Mouse (Mus musculus): Measurements from ENCODE around the gene Rasgef1b. TPM values are rescaled to one million over a fixed set of nuclear protein-coding genes. Genes with fewer than 3 reads are reported as not detected.

Gene Rasgef1b
- total RNA-seq, 2 experiments from 2014 or later = 0.46 to 3.2 TPM

GRCm38 (mm10) chr5:99388131-99388530, 340.7 kb downstream of the Rasgef1b start:
- ATAC-seq (replicated peaks; ENCODE audit: low FRiP score, low TSS enrichment, poor library complexity, severe bottlenecking) = no peak

DNA sequence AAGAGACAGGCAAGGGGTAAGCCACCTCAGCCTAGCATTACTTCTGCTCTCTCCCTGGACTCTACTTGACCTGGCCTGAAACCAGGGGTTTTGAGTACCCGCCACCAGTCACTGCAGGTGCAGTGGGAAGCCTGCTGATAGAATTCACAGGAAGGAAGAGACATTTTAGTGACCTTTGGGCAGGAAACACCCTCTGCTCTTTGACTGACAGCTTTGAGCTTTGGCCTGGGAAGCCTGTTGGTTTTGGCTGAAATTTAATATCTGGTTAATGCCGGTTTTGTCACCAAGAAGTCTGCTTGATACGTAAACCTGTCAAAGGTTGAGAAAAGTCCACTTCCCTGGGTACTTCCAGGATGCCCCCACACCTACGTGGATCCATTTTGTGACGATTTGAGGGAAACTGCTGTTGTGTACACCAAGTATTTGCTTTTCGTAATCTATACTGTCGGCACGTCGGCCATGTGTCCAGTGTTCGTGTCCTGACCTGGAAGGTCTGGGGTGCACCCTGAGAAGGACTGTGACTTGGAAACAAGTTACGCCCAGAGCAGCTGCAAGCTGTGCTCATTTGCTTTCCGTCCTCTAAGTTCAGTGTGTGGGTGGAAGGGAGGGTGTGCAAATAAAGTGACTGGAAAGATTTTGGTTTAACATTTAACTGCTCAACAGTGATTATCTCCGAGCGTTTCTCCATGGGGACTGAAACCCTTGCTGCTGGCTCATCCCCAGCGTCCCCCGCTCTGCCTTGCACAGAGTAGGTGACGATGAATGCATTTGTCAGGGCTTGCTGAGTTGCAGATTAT, 341.5 kb downstream of the Rasgef1b start:
- ATAC-seq (replicated peaks; ENCODE audit: low FRiP score, low TSS enrichment, poor library complexity, severe bottlenecking) = no peak

GRCm38 (mm10) chr5:99386246-99386845, 342.5 kb downstream of the Rasgef1b start:
- no peak for ATAC-seq (replicated peaks; ENCODE audit: low FRiP score, low TSS enrichment, poor library complexity, severe bottlenecking)

- ATAC-seq (replicated peaks; ENCODE audit: low FRiP score, low TSS enrichment, poor library complexity, severe bottlenecking) = no peak
Measured at GRCm38 (mm10) chr5:99385737-99386136, 343.1 kb downstream of the Rasgef1b start.

- no peak for ATAC-seq (replicated peaks; ENCODE audit: low FRiP score, low TSS enrichment, poor library complexity, severe bottlenecking)
Measured at GRCm38 (mm10) chr5:99385090-99385489, 343.8 kb downstream of the Rasgef1b start.

DNA sequence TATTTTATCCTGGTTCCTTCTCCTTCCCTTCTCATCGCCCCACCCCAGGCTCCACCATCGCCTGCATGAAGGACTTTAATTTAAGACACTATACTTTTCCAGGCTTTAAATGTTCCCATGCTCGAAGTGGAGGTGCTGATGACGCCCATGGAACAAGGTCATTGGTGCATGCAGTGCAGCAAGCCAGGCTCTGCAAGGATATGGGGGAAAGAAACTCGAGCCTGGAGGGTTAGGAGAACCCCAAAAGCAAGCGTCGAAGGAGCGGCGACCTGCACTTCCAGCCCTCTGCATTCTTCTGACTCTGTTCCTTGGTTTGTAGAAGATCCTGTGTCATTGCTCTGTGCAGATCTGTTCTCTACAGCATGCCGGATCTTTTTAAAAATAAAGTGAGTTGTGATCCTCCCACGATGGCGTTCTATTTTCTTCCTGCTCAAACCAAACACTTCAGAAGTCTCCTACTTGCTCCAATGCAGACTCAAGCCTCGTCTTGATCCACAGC, 345.0 kb downstream of the Rasgef1b start:
- no peak for ATAC-seq (replicated peaks; ENCODE audit: low FRiP score, low TSS enrichment, poor library complexity, severe bottlenecking)

GRCm38 (mm10) chr5:99382786-99383185, 346.1 kb downstream of the Rasgef1b start:
- no peak for ATAC-seq (replicated peaks; ENCODE audit: low FRiP score, low TSS enrichment, poor library complexity, severe bottlenecking)

GRCm38 (mm10) chr5:99381639-99382038, 347.2 kb downstream of the Rasgef1b start:
- ATAC-seq (replicated peaks; ENCODE audit: low FRiP score, low TSS enrichment, poor library complexity, severe bottlenecking) = no peak

DNA sequence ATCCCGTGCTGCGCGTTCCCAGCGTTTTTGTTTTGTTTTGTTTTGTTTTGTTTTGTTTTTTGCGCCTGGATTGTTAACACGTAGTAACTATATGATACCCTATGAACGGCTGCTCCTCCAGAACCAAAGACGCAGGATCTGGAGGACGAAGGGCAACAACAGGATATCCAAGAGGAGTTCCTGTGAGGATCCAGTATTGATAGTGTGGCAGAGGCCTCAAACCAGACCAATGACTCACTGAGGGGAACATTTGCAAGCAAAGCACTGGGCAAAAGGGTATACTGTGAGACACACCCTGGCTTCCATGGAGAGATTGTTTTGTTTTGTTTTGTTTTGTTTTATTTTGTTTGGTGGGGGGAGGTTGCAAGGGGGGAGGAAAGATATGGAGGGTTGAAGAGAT, 348.0 kb downstream of the Rasgef1b start:
- no peak for ATAC-seq (replicated peaks; ENCODE audit: low FRiP score, low TSS enrichment, poor library complexity, severe bottlenecking)

GRCm38 (mm10) chr5:99380166-99380565, 348.7 kb downstream of the Rasgef1b start:
- ATAC-seq (replicated peaks; ENCODE audit: low FRiP score, low TSS enrichment, poor library complexity, severe bottlenecking) = no peak

DNA sequence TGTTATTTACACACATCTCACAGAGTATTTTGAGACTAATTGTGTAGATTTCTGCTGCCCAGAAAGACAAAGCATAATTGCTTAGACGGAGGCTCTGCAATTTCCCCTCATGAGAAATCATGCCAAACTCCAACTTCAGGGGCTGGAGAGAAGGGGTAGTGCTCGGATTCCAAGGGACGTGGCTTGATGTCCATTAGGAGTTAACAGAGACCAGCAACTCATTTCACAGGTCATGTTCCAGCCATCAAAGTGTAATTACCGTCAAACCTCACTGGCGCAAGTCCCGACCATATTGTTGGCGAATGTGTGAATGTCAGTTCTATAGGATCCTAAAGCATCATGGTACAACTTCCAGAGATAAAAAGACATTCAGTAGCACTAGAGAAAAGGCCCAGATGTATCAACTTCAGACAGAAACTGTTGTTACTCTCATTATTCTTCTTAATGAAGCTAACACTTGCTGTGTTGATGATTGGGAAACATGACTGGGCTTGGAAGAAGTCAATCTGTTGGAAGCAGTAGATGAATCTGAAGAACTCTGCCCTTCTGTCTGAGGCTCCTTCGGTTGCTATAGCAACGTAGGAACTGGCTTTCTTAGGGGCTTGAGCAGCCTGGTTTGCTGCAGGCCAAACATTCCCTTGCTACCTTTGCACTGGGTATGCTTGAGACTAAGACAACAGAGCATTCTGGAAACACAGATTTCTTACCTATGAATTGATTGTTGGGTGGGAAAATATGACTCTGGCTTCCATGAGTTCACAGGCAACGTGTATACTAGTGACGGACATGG, 350.2 kb downstream of the Rasgef1b start:
- no peak for ATAC-seq (replicated peaks; ENCODE audit: low FRiP score, low TSS enrichment, poor library complexity, severe bottlenecking)

DNA sequence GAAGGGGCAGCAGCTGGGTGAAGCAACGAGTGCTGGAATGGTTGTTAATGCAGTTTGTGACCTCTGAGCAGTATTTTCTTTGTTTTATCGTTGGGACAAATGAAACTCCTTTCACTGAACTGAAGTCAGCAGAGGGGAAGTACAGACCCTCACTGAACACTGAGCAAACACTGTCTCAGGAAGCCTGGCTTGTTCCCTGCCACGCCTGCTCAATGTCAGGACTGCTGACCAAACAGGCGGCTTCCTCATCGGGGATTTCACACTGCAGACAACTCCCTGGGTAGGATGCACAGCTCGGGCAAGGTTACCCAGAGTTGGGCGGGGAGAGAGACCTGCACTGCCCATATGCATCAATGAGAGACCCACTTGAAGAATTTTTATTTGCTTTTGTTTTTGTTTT, 353.1 kb downstream of the Rasgef1b start:
- no peak for ATAC-seq (replicated peaks; ENCODE audit: low FRiP score, low TSS enrichment, poor library complexity, severe bottlenecking)

DNA sequence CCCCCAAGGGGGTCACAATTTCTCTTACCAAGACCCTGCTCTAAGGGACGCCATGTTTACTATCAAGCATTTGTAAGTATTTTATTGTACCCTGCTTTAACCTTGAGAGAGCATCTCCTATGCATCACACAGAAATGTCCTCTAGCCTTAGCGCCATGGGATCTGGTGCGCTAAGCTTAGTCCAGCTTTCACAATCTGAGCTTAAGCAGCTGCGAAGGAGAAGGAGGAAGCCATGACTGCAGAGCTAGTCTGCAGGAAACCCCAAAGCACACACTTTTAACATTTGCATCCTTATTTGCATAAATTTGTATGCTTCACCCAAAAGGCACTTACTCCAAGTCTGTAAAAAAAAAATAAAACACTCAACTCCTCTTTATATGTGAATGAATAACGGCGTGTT, 354.4 kb downstream of the Rasgef1b start:
- no peak for ATAC-seq (replicated peaks; ENCODE audit: low FRiP score, low TSS enrichment, poor library complexity, severe bottlenecking)

DNA sequence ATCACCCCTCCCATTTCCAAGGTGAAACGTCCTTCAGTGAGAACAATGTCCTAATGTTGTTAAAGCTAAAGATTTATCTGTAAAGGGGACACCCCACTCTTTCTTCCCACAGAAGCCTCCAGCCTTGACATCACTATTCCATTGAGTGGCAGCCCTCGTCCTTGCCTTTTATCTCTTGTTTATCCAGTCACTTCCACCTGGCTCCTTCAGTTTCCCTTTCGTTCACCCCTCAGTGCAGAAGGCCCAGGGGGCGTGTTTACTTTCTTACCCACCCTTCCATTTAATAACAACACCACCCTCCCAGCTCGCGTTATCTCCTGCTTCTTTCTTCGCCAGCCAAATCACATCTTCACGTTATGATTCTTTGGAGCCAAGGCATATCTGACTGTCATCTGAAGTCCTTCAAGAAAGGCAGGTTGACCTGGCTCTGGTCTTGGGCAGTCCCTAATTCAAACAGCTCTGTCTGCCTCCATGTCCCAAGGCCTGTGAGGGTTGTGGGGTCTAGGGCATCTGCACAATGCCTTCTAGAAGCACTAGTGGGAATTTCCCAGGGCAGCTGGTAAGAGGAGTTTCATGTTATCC, 355.2 kb downstream of the Rasgef1b start:
- no peak for ATAC-seq (replicated peaks; ENCODE audit: low FRiP score, low TSS enrichment, poor library complexity, severe bottlenecking)

- ATAC-seq (replicated peaks; ENCODE audit: low FRiP score, low TSS enrichment, poor library complexity, severe bottlenecking) = 0 out of 2 replicates have a peak, but pooled peaks have one; percentile 37
Measured at GRCm38 (mm10) chr5:99370636-99371035, 358.2 kb downstream of the Rasgef1b start.

- no peak for ATAC-seq (replicated peaks; ENCODE audit: low FRiP score, low TSS enrichment, poor library complexity, severe bottlenecking)
Measured at GRCm38 (mm10) chr5:99369256-99369655, 359.6 kb downstream of the Rasgef1b start.

DNA sequence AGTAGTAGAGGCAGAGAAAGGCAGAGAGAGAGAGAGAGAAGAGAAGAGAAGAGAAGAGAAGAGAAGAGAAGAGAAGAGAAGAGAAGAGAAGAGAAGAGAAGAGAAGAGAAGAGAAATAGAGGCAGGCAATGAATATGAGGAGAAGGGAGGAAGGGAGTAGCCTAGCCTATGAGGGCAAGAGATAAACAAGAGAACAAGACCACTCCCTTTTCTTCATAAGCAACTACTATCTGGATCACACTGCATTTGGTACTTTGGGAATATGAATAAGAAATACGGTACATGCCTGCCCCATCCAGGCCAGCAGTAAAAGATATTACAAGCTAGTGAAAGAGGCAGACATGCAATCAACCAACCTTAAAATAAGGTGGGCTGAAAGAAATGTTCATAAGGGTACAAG, 360.2 kb downstream of the Rasgef1b start:
- ATAC-seq (replicated peaks; ENCODE audit: low FRiP score, low TSS enrichment, poor library complexity, severe bottlenecking) = no peak

- no peak for ATAC-seq (replicated peaks; ENCODE audit: low FRiP score, low TSS enrichment, poor library complexity, severe bottlenecking)
Measured at GRCm38 (mm10) chr5:99360531-99360930, 368.3 kb downstream of the Rasgef1b start.

DNA sequence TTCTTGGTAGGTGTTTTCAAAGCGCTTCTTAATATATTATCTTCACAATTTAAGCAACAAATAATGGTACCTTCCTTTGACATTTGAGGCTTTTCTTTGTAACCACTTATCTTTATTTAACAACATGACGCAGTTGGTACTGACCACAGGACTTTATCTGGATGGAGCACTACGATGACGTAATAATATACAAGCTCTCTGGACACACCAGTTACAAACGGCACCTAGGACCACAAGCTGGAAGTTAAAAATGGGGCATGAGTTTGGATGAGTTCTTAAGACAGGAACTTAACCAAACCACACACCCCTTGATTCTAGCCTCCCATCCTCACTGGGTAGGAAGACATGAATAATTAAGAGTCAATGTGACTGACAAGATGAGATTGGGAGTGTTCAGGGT, 369.6 kb downstream of the Rasgef1b start:
- ATAC-seq (replicated peaks; ENCODE audit: low FRiP score, low TSS enrichment, poor library complexity, severe bottlenecking) = no peak

DNA sequence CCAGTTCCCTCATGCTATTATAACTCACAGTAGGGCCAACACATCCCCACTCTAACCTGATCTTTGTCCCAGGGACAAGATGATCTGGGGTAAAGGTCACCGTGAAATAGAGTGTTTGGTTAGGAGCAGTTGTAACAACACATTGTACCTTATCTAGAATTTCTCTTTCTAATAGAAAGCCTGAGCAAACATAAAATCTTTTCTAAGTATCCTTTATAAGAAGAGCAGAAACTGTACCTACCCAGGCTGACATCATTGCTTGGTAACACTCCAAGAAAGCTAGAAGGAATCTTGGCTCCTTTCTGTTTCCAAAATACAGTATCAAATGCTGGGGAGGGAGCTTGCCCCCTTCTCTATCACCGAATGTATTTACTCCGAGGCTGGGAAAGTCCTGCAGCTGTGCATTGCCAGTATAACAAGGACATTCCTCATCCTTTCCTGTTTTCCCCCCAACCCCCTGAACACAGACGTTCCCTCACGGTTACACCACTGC, 374.2 kb downstream of the Rasgef1b start:
- ATAC-seq (replicated peaks; ENCODE audit: low FRiP score, low TSS enrichment, poor library complexity, severe bottlenecking) = no peak
